Mouse (Mus musculus): ENCODE data around the gene Stx5a.

Gene Stx5a

GRCm38 (mm10) chr19:8802130-8802821, 61.1 kb downstream of the Stx5a start, which contains the start of gene Zbtb3:
Gene Zbtb3, plus strand, starts transcription at chr19:8802555.
- DNase-seq (ENCODE audit: low read depth), result peak; percentile 98

DNA sequence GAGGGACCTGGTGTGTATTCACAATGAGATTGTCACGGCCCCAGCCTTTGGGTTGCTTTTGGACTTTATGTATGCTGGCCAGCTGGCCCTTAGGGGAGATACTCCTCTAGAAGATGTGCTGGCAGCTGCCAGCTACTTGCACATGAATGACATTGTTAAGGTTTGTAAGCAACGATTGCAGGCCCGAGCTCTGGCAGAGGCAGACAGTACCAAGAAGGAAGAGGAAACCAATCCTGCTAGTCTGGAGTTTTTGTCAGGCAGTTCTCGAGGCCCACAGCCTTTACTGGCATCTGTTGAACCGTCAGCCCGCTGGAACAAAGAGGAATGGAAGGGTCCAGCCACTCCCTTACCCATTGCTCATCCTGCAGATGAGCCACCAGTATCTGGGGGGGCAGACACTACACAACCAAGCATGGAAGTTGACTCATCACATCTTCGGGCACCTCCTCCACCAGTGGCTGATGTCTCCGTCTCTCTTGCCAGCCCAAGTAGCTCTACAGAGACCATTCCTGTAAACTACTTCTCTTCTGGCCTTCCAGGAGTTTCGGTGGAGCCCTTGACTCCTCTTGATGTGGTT, 62.1 kb downstream of the Stx5a start:
- DNase-seq (ENCODE audit: low read depth), result peak; percentile 21

DNA sequence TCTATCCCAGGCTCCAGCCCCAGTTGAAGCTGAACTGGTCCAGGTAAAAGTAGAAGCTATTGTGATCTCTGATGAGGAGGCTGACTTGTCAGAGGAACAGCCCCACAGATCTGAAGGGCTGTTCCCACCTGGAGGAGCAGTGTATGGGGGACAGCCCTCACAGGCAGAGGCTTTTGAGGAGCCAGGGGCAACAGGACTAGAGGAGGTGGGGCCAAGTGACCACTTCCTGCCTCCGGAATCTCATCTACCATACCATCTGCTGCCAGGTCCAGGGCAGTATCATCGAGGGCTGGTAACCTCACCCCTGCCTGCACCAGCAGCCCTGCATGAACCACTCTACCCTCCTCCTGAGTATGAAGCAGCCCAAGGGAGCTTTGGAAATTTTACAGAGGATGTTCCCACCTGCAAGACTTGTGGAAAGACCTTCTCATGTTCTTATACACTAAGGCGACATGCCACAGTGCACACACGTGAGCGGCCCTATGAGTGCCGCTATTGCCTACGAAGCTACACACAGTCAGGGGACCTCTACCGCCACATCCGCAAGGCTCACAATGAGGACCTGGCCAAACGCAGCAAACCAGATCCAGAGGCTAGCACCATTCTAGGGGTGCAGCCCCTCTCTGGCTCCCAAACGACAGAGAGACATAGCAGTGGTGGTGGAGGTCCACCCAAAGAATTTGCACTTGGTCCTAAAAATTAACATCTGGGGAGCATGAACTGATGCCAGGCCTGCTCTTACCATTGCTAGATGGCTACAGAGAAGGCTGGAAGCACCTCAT, 62.9 kb downstream of the Stx5a start:
- DNase-seq (ENCODE audit: low read depth), result no peak
